Mouse (Mus musculus) hindbrain, postnatal 0 days (tissue): ENCODE data around the gene Atp13a5. TPM values are rescaled to one million over a fixed set of nuclear protein-coding genes. Genes with fewer than 3 reads are reported as not detected.
A peak's percentile ranks its signal among the peaks of the same experiment; 100 is the strongest.

ENCODE experiments used
- ATAC-seq: fragments of 200-750 bp; cut with Nextera tagmentation; 2 replicates; pipeline ENCODE4 v1.8.0; 2017; ENCODE audit warnings: mild to moderate bottlenecking, moderate TSS enrichment, moderate library complexity
- DNase-seq: peaks from one replicate; pipeline ENCODE4 v3.0.0-alpha.2; 2015; ENCODE audit warnings: low spot score
- H3K27ac ChIP-seq: fragments of 300-500 bp; sonication (generic); 2 replicates; pipeline ENCODE4 v1.5.1; 2014; ENCODE audit warnings: mild to moderate bottlenecking
- H3K27me3 ChIP-seq: fragments of 300-500 bp; sonication (generic); 2 replicates; pipeline ENCODE4 v1.6.1; 2014; ENCODE audit warnings: low read length, mixed read lengths; ENCODE audit not compliant: insufficient read depth
- H3K36me3 ChIP-seq: fragments of 300-500 bp; sonication (generic); 2 replicates; pipeline ENCODE4 v1.6.1; 2014; ENCODE audit warnings: low read length, mixed read lengths; ENCODE audit not compliant: insufficient read depth
- H3K4me1 ChIP-seq: fragments of 300-500 bp; sonication (generic); 2 replicates; pipeline ENCODE4 v1.6.1; 2014; ENCODE audit warnings: antibody characterized with exemption, low read length, mixed read lengths; ENCODE audit not compliant: insufficient read depth
- H3K4me2 ChIP-seq: fragments of 300-500 bp; sonication (generic); 2 replicates; pipeline ENCODE4 v1.6.1; 2014; ENCODE audit warnings: low read depth, mild to moderate bottlenecking, low read length, moderate library complexity, mixed read lengths
- H3K4me3 ChIP-seq: fragments of 300-500 bp; sonication (generic); 2 replicates; pipeline ENCODE4 v1.5.1; 2014; ENCODE audit warnings: low read length
- H3K9ac ChIP-seq: fragments of 300-500 bp; sonication (generic); replicated peaks from 2 replicates; pipeline ENCODE4 v1.6.1; 2014; ENCODE audit warnings: mild to moderate bottlenecking, low read length, moderate library complexity, mixed read lengths
- H3K9me3 ChIP-seq: fragments of 300-500 bp; sonication (generic); 2 replicates; pipeline ENCODE4 v1.6.1; 2016; ENCODE audit warnings: low read length, mixed read lengths
- CTCF ChIP-seq: IDR thresholded peaks from 2 replicates; pipeline ENCODE4 v1.5.1; 2016; ENCODE audit warnings: antibody characterized with exemption, control low read depth, low read depth
- WGBS: fragments of 180-500 bp; shearing (Covaris S2); extraction: QIAGEN DNeasy Blood & Tissue Kit; methylation state at CpG from one replicate; pipeline ENCODE4 v1.1.7; 2014; 5-methylcytosine and 5-hydroxymethylcytosine counted together
- polyA plus RNA-seq: library from polyadenylated mRNA; unstranded; fragments of >200 nt; fragmentation: Nextera tagmentation; extraction: Ambion mirVana; gene quantifications from 2 replicates; pipeline ENCODE4 v1.2.1, GENCODE M21; 2015
- total RNA-seq: library from RNA; depleted of rRNA; stranded (reverse); fragments of >200 nt; gene quantifications from 2 replicates; pipeline ENCODE4 v1.2.3, GENCODE M21; 2014; rRNA removed

Atp13a5 gene
- total RNA-seq (5.6 and 8.7 TPM in 2 replicates), polyA plus RNA-seq (6.4 and 6.6 TPM in 2 replicates)

DNA sequence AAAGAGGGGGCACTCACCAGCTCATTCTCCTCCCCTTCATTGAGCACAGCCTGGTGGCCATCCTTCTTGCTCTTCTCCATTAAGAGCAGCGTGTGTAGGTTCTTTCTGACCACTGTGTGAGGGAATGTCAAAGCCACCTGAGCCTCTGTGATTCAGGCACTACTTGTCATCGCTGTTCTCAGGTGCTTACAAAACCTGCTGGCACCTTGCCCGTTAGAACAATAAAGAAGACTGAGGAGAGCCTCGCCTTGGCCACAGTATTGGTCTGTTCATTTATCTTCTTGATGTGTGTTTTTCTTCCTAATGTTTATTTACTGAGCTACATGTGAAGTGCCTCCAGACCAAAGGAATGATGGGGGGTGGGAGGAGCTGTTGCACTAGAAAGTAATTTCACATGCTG lies at the start of gene Atp13a5:
Atp13a5 (minus strand) TSS at position 275 of the 400 bp plus-strand sequence.
- Histone ChIP-seq H3K27ac (no peak within 1 kb of the TSS), H3K27me3 (no peaks in the 10 kb centered on the region), H3K9me3 (no peaks in the 10 kb centered on the region), H3K9ac (no peak within 1 kb of the TSS), H3K4me1 (no peaks in the 10 kb centered on the region), H3K36me3 (no peaks in the 10 kb centered on the region), H3K4me3 (no peak within 1 kb of the TSS), H3K4me2 (no peak within 1 kb of the TSS)
- ATAC-seq (no peak), DNase-seq (peak; percentile 5)
- WGBS, result 83% methylated on average over 4 of the region's 4 CpGs
- no peak for TF ChIP-seq CTCF

DNA sequence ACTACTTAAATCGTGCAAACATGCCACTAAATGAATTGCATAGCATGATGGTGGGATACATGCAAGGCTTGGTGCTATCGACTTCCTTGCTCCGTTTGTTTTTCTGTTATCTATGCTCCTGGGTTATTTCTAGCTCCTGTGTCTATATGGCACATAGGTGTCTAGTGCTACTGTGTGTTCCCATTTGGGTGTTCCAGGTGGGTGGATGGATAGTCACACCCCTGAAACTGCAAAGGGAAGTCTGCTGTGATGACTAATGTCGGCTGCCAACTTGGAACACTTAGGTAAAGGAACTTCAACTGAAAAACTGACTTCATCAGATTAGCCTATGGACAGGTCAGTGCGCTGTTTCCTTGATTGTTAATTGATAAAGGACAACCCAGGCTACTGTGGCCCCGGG lies 36.3 kb upstream of the Atp13a5 start:
- no peak overlapping the region for H3K9ac ChIP-seq
- ATAC-seq, result no peak
- H3K4me3 ChIP-seq, result no peak overlapping the region
- H3K27ac ChIP-seq, result no peak overlapping the region
- no peak for TF ChIP-seq CTCF
- no peaks in the 10 kb centered on the region for H3K4me1 ChIP-seq
- no peaks in the 10 kb centered on the region for H3K9me3 ChIP-seq
- no peak overlapping the region for H3K4me2 ChIP-seq
- DNase-seq, result no peak
- no peaks in the 10 kb centered on the region for H3K27me3 ChIP-seq
- H3K36me3 ChIP-seq, result no peaks in the 10 kb centered on the region
- WGBS, result 90% methylated on average over 6 of the region's 6 CpGs

DNA sequence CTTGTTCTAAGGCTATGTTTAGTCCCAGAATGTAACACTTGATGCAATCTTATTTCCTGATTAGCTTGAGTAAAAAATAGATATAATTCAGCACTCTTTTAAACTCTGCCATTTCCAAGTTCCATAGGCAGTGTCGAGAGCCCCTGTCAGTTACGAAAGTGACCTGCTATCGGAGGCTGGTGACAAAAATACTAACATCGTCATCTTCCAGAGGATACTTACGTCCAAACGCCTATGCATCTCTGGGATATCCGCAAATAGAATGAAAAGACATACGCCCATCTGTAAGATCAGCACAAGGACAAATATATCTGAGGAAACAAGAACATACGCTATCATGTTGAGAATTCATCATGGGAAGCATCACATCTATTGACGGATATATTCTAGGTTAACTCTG lies 28.8 kb upstream of the Atp13a5 start:
- Histone ChIP-seq H3K4me2 (no peak overlapping the region), H3K4me3 (no peak overlapping the region), H3K27ac (no peak overlapping the region), H3K9ac (no peak overlapping the region), H3K9me3 (no peaks in the 10 kb centered on the region), H3K27me3 (no peaks in the 10 kb centered on the region), H3K36me3 (no peaks in the 10 kb centered on the region), H3K4me1 (no peaks in the 10 kb centered on the region)
- DNase-seq, result no peak
- no peak for TF ChIP-seq CTCF
- ATAC-seq, result no peak
- WGBS, result 93% methylated on average over 10 of the region's 10 CpGs

DNA sequence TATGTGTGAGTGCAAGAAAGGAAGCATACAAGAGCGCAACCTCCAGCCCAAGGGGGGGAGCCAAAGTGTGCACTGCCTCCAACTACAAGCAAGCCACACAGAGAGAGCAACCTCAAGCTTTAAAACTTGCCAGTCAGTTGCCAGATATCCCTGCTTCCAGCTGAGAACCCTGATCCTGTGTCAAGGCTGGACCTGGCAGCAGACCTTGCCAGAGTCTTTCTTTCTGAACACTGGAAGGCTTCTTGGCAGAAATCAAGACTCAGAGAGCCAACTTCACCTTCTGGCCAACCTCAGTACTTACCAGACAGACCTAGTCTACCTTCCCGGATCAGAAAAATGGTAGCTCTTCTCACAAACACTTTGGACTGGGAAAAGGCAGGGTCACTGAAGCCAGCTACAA lies 20.5 kb upstream of the Atp13a5 start:
- DNase-seq (peak; percentile 58), ATAC-seq (peak; percentile 15; the same call in 1 of the 2 replicates)
- Histone ChIP-seq H3K9me3 (no peaks in the 10 kb centered on the region), H3K4me3 (no peak overlapping the region), H3K4me2 (no peak overlapping the region), H3K36me3 (no peaks in the 10 kb centered on the region), H3K27me3 (no peaks in the 10 kb centered on the region), H3K9ac (no peak overlapping the region), H3K27ac (no peak overlapping the region), H3K4me1 (no peaks in the 10 kb centered on the region)
- TF ChIP-seq CTCF, result peak; percentile 26
- WGBS, result 65% methylated on average over 2 of the region's 2 CpGs

DNA sequence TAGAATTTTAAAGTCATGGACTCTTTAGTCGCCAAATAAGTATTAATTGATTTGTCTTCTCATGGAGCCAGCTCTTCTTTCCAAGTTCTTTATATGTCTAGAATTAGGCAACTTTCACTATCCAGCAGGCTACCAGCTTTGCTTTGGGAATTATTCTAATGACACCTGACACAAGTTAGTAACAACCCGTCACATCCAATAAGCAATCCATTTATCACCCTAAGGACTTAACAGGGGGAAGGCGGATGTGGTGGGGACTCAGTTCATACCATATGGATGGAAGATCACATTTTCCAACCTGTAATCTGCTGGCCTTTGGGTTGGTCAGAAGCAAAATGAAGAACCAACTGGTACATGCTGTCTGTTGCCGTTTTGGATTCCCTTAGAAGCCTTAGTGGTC lies 6.2 kb upstream of the Atp13a5 start:
- Histone ChIP-seq H3K9ac (no peak overlapping the region), H3K4me1 (no peaks in the 10 kb centered on the region), H3K27ac (no peak overlapping the region), H3K27me3 (no peaks in the 10 kb centered on the region), H3K4me3 (no peak overlapping the region), H3K4me2 (no peak overlapping the region), H3K9me3 (no peaks in the 10 kb centered on the region), H3K36me3 (no peaks in the 10 kb centered on the region)
- 78% methylated on average over 4 of the region's 4 CpGs for WGBS
- TF ChIP-seq CTCF, result no peak
- ATAC-seq (no peak), DNase-seq (peak; percentile 40)

DNA sequence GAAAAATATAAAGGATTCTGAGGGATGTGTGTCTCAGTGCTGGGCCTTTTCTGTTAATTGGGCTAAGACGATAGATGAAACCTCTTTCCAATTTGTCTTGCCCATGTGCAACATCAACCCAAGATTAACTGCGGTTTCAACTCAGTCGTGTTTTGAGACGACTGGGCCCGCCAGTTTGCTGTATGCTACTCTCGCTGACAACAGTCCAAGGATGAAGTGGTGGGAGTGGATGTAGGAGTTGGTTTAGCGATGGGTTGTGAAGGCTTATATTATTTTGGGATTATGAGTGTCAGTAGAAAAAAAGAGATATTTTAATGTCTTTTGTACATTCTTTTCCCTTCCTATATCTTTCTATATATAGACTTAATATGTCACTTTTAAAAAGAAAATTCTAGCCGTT lies 3.9 kb downstream of the Atp13a5 start:
- Histone ChIP-seq H3K9me3 (no peaks in the 10 kb centered on the region), H3K4me2 (no peak overlapping the region), H3K4me1 (no peaks in the 10 kb centered on the region), H3K36me3 (no peaks in the 10 kb centered on the region), H3K27ac (no peak overlapping the region), H3K27me3 (no peaks in the 10 kb centered on the region), H3K4me3 (no peak overlapping the region), H3K9ac (no peak overlapping the region)
- DNase-seq, result no peak
- WGBS, result 87% methylated on average over 8 of the region's 8 CpGs
- no peak for TF ChIP-seq CTCF
- ATAC-seq, result no peak

DNA sequence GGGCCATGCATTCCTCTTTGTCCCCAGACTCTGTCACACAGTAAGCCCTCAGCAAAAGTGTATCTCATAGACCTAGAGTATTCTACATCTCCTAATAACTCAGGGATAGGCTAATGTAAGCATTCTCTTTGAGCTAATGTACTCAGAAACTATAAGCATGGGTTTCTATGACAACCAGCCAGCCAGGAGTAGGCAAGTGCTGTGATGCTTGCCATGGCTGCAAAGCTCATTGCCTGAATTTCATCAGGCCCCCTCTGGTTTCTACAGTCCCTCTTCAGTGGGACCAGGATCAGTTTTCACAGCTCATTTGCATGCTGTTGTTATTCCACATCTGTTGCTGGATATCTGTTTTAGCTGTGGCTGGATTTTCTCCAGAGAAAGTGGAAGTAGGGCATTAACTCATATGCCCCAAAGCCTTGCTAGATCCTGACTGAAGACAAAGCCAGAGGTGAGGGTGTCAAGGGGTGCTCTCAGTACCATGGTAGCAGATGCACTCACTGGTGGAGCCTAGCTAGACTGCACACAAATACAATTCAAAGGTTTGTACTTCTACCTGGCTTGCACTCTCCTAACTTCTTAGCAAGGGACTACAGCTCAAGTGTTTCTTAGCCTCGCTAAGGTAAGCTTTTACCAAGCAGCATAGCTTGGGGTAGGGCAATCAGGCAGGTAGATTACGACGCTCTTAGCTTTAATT lies 47.0 kb downstream of the Atp13a5 start:
- Histone ChIP-seq H3K9ac (no peak overlapping the region), H3K4me2 (no peak overlapping the region), H3K36me3 (no peaks in the 10 kb centered on the region), H3K4me1 (peaks cover 12% of the 10 kb centered on the region), H3K27ac (peak overlapping the region; percentile 62; the same call in 1 of the 2 replicates), H3K4me3 (no peak overlapping the region), H3K27me3 (no peaks in the 10 kb centered on the region), H3K9me3 (no peaks in the 10 kb centered on the region)
- DNase-seq, result peak; percentile 71
- ATAC-seq, result peak; percentile 82
- 83% methylated on average over 3 of the region's 3 CpGs for WGBS
- TF ChIP-seq CTCF, result no peak
